Mouse (Mus musculus): ENCODE data around the gene Ostm1. TPM values are rescaled to one million over a fixed set of nuclear protein-coding genes. Genes with fewer than 3 reads are reported as not detected.

The Ostm1 gene
- polyA plus RNA-seq (2015; fragmentation: Nextera tagmentation; extraction: Ambion mirVana) = 17.0 and 20.1 TPM in 2 replicates

- H3K27ac ChIP-seq = no peak within 1 kb of the TSS
- peaks cover 38% of the 10 kb centered on the region for H3K4me1 ChIP-seq (replicated peaks)
- H3K4me3 ChIP-seq = peak within 1 kb of the TSS; percentile 36
- ATAC-seq (replicated peaks; ENCODE audit: insufficient number of reproducible peaks, insufficient read depth, low FRiP score, low read depth) = no peak
- H3K9me3 ChIP-seq (replicated peaks) = no peaks in the 10 kb centered on the region
- 1% methylated on average over 43 of the region's 43 CpGs for WGBS
- no peak within 1 kb of the TSS for H3K9ac ChIP-seq
- peaks cover 98% of the 10 kb centered on the region for H3K27me3 ChIP-seq
- H3K36me3 ChIP-seq = no peaks in the 10 kb centered on the region
- H3K4me2 ChIP-seq = peak within 1 kb of the TSS; percentile 54
Measured at GRCm38 (mm10) chr10:42583157-42583872, at the start of gene Ostm1, which contains the start of gene Nr2e1. TSS of gene Ostm1 (plus strand) at chr10:42583822. TSS of gene Nr2e1 (minus strand) at chr10:42583632.

- Histone ChIP-seq H3K4me1 (replicated peaks) (peaks cover 4% of the 10 kb centered on the region), H3K36me3 (peaks cover 34% of the 10 kb centered on the region), H3K4me2 (no peak overlapping the region), H3K9me3 (replicated peaks) (no peaks in the 10 kb centered on the region), H3K9ac (no peak overlapping the region), H3K27me3 (no peaks in the 10 kb centered on the region), H3K27ac (no peak overlapping the region), H3K4me3 (no peak overlapping the region)
- WGBS = 82% methylated on average over 11 of the region's 11 CpGs
- ATAC-seq (replicated peaks; ENCODE audit: insufficient number of reproducible peaks, insufficient read depth, low FRiP score, low read depth) = no peak
Measured at GRCm38 (mm10) chr10:42533836-42534453, 49.7 kb upstream of the Ostm1 start.

DNA sequence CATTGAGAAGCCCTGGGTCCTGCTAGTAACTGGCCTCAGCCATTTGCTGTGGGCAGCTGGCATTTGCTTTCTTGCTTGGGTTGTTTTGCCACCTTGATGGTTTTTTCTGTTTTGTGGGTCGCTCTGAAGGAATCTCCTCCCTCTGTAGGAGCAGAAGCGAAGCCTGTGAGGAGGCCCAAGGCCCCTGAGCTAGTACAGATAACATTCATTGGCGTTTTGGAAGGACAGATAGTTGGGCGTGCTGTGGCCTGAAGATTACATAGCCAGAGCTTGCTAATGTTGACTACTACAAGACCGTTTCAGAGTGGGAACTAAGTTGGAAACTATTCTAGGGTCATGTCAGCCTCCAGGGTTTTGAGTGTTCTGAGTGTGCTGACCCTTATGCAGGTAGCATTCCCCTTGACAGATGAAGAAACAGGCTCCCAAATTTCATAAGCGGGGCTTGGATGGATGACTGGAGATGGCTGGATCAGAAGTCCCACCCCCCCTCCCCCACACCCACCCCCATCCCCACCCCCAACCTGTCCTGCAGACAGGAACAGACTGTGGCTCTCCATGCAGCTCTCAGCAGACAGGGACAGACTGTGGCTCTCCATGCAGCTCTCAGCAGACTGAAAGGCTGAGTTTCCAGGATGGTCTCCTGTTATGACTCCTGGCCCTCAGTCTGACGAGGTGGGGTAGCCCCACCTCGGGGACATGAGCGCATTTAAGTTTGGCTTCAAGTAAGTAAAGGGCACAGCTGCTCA, 45.9 kb upstream of the Ostm1 start:
- no peak for ATAC-seq (replicated peaks; ENCODE audit: insufficient number of reproducible peaks, insufficient read depth, low FRiP score, low read depth)
- H3K9ac ChIP-seq = no peak overlapping the region
- no peaks in the 10 kb centered on the region for H3K9me3 ChIP-seq (replicated peaks)
- H3K4me1 ChIP-seq (replicated peaks) = peaks cover 4% of the 10 kb centered on the region
- H3K4me3 ChIP-seq = no peak overlapping the region
- no peak overlapping the region for H3K4me2 ChIP-seq
- no peaks in the 10 kb centered on the region for H3K27me3 ChIP-seq
- peaks cover 25% of the 10 kb centered on the region for H3K36me3 ChIP-seq
- 52% methylated on average over 9 of the region's 9 CpGs for WGBS
- no peak overlapping the region for H3K27ac ChIP-seq

GRCm38 (mm10) chr10:42545707-42546503, 37.7 kb upstream of the Ostm1 start:
- no peak for ATAC-seq (replicated peaks; ENCODE audit: insufficient number of reproducible peaks, insufficient read depth, low FRiP score, low read depth)
- Histone ChIP-seq H3K4me1 (replicated peaks) (no peaks in the 10 kb centered on the region), H3K27ac (no peak overlapping the region), H3K4me2 (no peak overlapping the region), H3K36me3 (no peaks in the 10 kb centered on the region), H3K9ac (no peak overlapping the region), H3K27me3 (no peaks in the 10 kb centered on the region), H3K9me3 (replicated peaks) (no peaks in the 10 kb centered on the region), H3K4me3 (no peak overlapping the region)
- 70% methylated on average over 6 of the region's 6 CpGs for WGBS

GRCm38 (mm10) chr10:42546507-42546906, 37.1 kb upstream of the Ostm1 start:
- no peak overlapping the region for H3K4me2 ChIP-seq
- ATAC-seq (replicated peaks; ENCODE audit: insufficient number of reproducible peaks, insufficient read depth, low FRiP score, low read depth) = no peak
- 82% methylated on average over 3 of the region's 3 CpGs for WGBS
- no peak overlapping the region for H3K4me3 ChIP-seq
- H3K27me3 ChIP-seq = 0 out of 2 replicates have a peak, but pooled peaks cover 4% of the 10 kb centered on the region
- no peaks in the 10 kb centered on the region for H3K36me3 ChIP-seq
- H3K9me3 ChIP-seq (replicated peaks) = no peaks in the 10 kb centered on the region
- H3K4me1 ChIP-seq (replicated peaks) = no peaks in the 10 kb centered on the region
- H3K9ac ChIP-seq = no peak overlapping the region
- H3K27ac ChIP-seq = no peak overlapping the region

DNA sequence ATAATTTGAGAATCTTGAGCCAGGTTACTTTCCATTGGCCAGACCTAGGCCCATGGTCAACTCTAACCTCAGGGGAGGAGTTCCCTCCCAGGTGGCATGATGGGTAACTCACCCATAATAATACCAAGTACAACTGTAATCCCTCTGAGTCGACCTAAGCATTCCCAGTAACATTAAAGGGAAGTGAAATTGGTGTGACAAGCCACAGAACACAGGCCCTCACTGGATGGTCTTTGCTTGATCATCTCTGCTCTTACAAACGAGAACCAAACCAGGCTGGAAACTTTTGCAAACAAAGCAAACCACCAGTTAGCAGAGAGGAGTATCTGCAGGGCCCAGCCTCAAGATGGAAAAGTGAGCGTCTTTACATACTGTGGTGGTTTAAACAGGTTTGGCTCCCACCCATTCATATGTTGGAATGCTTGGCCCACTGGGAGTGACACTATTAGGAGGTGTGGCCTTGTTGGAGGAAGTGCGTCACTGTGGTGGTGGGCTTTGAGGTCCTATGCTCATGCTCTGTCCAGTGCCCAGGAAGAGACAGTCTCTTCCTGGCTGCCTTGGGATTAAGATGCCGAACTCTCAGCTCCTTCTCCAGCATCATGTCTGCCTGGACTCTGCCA, 23.9 kb upstream of the Ostm1 start:
- Histone ChIP-seq H3K9ac (no peak overlapping the region), H3K27ac (no peak overlapping the region), H3K9me3 (replicated peaks) (no peaks in the 10 kb centered on the region), H3K36me3 (no peaks in the 10 kb centered on the region), H3K4me2 (no peak overlapping the region), H3K4me1 (replicated peaks) (no peaks in the 10 kb centered on the region), H3K27me3 (peaks cover 30% of the 10 kb centered on the region), H3K4me3 (no peak overlapping the region)
- 74% methylated on average over 5 of the region's 5 CpGs for WGBS
- no peak for ATAC-seq (replicated peaks; ENCODE audit: insufficient number of reproducible peaks, insufficient read depth, low FRiP score, low read depth)

GRCm38 (mm10) chr10:42562272-42562671, 21.4 kb upstream of the Ostm1 start:
- ATAC-seq (replicated peaks; ENCODE audit: insufficient number of reproducible peaks, insufficient read depth, low FRiP score, low read depth) = no peak
- H3K4me2 ChIP-seq = no peak overlapping the region
- H3K9ac ChIP-seq = no peak overlapping the region
- H3K27me3 ChIP-seq = peaks cover 56% of the 10 kb centered on the region
- WGBS = 2% methylated on average over 12 of the region's 12 CpGs
- no peaks in the 10 kb centered on the region for H3K9me3 ChIP-seq (replicated peaks)
- no peak overlapping the region for H3K27ac ChIP-seq
- H3K4me1 ChIP-seq (replicated peaks) = no peaks in the 10 kb centered on the region
- no peak overlapping the region for H3K4me3 ChIP-seq
- no peaks in the 10 kb centered on the region for H3K36me3 ChIP-seq

- Histone ChIP-seq H3K9me3 (replicated peaks) (no peaks in the 10 kb centered on the region), H3K27me3 (peaks cover 94% of the 10 kb centered on the region), H3K27ac (no peak overlapping the region), H3K36me3 (no peaks in the 10 kb centered on the region), H3K4me1 (replicated peaks) (peaks cover 5% of the 10 kb centered on the region; the same call in 1 of the 2 replicates), H3K4me2 (no peak overlapping the region), H3K9ac (no peak overlapping the region), H3K4me3 (0 out of 2 replicates have a peak overlapping the region, but pooled peaks have one; percentile 1)
- no peak for ATAC-seq (replicated peaks; ENCODE audit: insufficient number of reproducible peaks, insufficient read depth, low FRiP score, low read depth)
- 3% methylated on average over 20 of the region's 20 CpGs for WGBS
Measured at GRCm38 (mm10) chr10:42572567-42572966, 11.1 kb upstream of the Ostm1 start.

DNA sequence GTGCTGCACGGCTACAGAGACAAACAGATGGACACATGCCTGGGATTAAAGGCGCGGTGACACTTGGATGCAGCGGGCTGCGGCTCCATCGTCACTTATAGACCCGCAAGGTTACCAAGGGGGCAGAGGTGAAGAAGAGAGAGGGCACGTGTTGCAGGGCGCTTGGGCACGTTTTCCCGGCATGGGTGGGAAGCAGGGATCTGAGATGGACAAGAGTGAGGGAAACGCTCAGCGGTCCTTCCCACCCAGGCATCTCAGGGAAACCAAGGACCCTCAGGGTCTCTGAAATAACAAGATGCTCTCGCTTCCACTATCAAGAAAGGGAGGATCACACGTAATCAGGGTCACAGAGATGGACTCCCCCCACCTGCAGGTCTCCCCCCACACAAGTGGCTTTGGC, 10.7 kb upstream of the Ostm1 start:
- no peak for ATAC-seq (replicated peaks; ENCODE audit: insufficient number of reproducible peaks, insufficient read depth, low FRiP score, low read depth)
- peaks cover 95% of the 10 kb centered on the region for H3K27me3 ChIP-seq
- H3K4me2 ChIP-seq = no peak overlapping the region
- H3K4me3 ChIP-seq = 0 out of 2 replicates have a peak overlapping the region, but pooled peaks have one; percentile 1
- H3K36me3 ChIP-seq = no peaks in the 10 kb centered on the region
- no peaks in the 10 kb centered on the region for H3K9me3 ChIP-seq (replicated peaks)
- H3K27ac ChIP-seq = no peak overlapping the region
- WGBS = 3% methylated on average over 15 of the region's 15 CpGs
- no peak overlapping the region for H3K9ac ChIP-seq
- peaks cover 5% of the 10 kb centered on the region; the same call in 1 of the 2 replicates for H3K4me1 ChIP-seq (replicated peaks)

- Histone ChIP-seq H3K4me3 (no peak overlapping the region), H3K36me3 (no peaks in the 10 kb centered on the region), H3K4me2 (no peak overlapping the region), H3K27me3 (peaks cover 97% of the 10 kb centered on the region), H3K27ac (no peak overlapping the region), H3K9ac (no peak overlapping the region), H3K9me3 (replicated peaks) (no peaks in the 10 kb centered on the region), H3K4me1 (replicated peaks) (peaks cover 9% of the 10 kb centered on the region)
- ATAC-seq (replicated peaks; ENCODE audit: insufficient number of reproducible peaks, insufficient read depth, low FRiP score, low read depth) = no peak
- WGBS = 2% methylated on average over 10 of the region's 10 CpGs
Measured at GRCm38 (mm10) chr10:42574639-42575038, 9.0 kb upstream of the Ostm1 start.

Measured in heart, embryonic 15.5 days (tissue).